Mouse (Mus musculus): ENCODE results near the gene Cdh9. TPM values are rescaled to one million over a fixed set of nuclear protein-coding genes. Genes with fewer than 3 reads are reported as not detected.

Gene Cdh9
- polyA plus RNA-seq, 1 experiment from 2014 or later: 0.48 TPM

DNA sequence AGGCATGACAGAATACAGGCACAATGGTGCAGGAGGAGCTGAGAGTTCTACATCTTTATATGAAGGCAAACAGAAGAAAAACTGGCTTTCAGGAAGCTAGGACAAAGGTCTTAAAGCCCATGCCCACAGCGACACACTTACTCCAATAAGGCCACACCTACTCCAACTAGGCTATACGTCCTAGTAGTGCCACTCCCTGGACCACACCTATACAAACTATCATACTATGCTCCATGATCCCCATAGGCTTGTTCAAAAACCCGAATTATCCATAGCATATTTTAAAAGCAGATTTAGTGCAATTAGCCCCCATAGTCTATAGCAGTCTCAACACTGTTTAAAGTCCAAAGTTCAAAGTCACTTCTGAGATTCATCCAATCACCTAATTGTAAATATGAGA, 154.0 kb downstream of the Cdh9 start:
- no peak overlapping the region for H3K27ac ChIP-seq
- H3K4me1 ChIP-seq: no peaks in the 10 kb centered on the region
- H3K4me3 ChIP-seq (replicated peaks): no peak overlapping the region
- H3K9me3 ChIP-seq: no peaks in the 10 kb centered on the region
- H3K36me3 ChIP-seq: no peaks in the 10 kb centered on the region
- no peaks in the 10 kb centered on the region for H3K27me3 ChIP-seq (replicated peaks)
- no peak for ATAC-seq (ENCODE audit: insufficient read depth, low FRiP score, low read depth)
- H3K9ac ChIP-seq: no peak overlapping the region
- no peak overlapping the region for H3K4me2 ChIP-seq
- 68% methylated on average over 3 of the region's 3 CpGs for WGBS

DNA sequence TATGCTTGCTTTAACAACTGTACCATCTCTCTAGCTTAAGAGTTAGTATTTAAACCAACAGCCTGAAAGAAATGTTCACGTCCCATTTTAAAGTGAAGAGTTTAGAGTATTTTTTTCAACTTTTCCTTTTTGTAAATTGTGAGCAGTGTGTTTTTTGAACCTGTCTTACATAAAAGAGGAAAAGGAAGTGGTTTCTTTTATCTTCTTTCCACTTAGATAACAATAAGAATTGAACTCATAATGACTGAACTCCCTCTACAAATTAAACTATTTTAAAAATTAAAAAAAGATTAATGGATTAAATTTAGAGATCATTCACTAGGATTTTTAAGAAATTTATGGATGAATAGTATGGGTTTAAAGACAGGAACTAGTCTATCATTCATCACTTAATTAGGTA, 168.1 kb downstream of the Cdh9 start:
- Histone ChIP-seq H3K9me3 (no peaks in the 10 kb centered on the region), H3K4me3 (replicated peaks) (no peak overlapping the region), H3K9ac (no peak overlapping the region), H3K27ac (no peak overlapping the region), H3K4me2 (no peak overlapping the region), H3K27me3 (replicated peaks) (no peaks in the 10 kb centered on the region), H3K36me3 (no peaks in the 10 kb centered on the region), H3K4me1 (no peaks in the 10 kb centered on the region)
- no peak for ATAC-seq (ENCODE audit: insufficient read depth, low FRiP score, low read depth)
- WGBS: 67% methylated on average over 1 of the region's 1 CpGs
